Mouse (Mus musculus): ENCODE results near the gene Evi5.

GRCm38 (mm10) chr5:107759121-107759520 lies 115.8 kb downstream of the Evi5 start:
- no peak for TF ChIP-seq CTCF (IDR thresholded peaks at IDR 0.05; ENCODE audit: borderline replicate concordance, extremely low read depth, insufficient read depth, insufficient read length)
- TF ChIP-seq POLR2A (IDR thresholded peaks at IDR 0.05; ENCODE audit: borderline replicate concordance, extremely low read depth, insufficient read depth, insufficient read length, poor library complexity, severe bottlenecking), result no peak
